Mouse (Mus musculus) adrenal gland, adult 2 months (tissue): ENCODE measurements around the gene Gm10778. TPM values are rescaled to one million over a fixed set of nuclear protein-coding genes. Genes with fewer than 3 reads are reported as not detected.
"Not testable (repeated sequence)": the region's sequence is repeated elsewhere in the genome, so short reads cannot be mapped to it uniquely, and the experiment has no call there.

Experiments used
- DNase-seq: peaks from one replicate; pipeline ENCODE4 v3.0.0; 2021
- polyA plus RNA-seq: library from polyadenylated mRNA; depleted of rRNA; stranded (reverse); fragments of >200 nt; gene quantifications from 2 replicates; pipeline ENCODE4 v1.2.3, GENCODE M21; 2012
- total RNA-seq, 2 experiments: library from RNA; stranded (reverse); gene quantifications; 2 replicates each; pipeline ENCODE4 v1.2.3; 2021

Gm10778 gene
- total and polyA plus RNA-seq, 3 experiments = 0.11 to 3.1 (median 2.1) TPM

DNA sequence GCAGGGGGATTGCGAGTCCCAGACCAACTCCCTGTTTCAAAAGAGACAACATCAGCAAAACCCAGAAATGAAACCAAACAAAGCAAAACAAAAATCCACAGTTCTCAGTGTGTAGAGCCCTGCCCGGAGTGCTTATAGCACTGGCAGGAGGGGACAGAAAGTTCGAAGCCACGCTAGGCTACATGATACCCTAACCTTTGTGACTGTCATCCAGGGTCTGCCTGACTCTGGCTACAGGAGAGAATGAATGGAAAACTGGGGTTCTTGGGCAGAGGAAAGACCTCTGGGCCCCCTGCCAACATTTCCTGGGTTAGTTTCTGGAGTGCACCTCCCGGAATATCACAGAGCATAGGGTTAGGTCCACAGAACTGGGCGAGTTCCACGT lies 21.0 kb upstream of the Gm10778 start:
- no peak for DNase-seq

GRCm38 (mm10) chr10:81628390-81628789 lies 20.5 kb upstream of the Gm10778 start, which contains the start of gene Ankrd24:
TSS of gene Ankrd24 (plus strand) at chr10:81628540.
- DNase-seq = no peak

DNA sequence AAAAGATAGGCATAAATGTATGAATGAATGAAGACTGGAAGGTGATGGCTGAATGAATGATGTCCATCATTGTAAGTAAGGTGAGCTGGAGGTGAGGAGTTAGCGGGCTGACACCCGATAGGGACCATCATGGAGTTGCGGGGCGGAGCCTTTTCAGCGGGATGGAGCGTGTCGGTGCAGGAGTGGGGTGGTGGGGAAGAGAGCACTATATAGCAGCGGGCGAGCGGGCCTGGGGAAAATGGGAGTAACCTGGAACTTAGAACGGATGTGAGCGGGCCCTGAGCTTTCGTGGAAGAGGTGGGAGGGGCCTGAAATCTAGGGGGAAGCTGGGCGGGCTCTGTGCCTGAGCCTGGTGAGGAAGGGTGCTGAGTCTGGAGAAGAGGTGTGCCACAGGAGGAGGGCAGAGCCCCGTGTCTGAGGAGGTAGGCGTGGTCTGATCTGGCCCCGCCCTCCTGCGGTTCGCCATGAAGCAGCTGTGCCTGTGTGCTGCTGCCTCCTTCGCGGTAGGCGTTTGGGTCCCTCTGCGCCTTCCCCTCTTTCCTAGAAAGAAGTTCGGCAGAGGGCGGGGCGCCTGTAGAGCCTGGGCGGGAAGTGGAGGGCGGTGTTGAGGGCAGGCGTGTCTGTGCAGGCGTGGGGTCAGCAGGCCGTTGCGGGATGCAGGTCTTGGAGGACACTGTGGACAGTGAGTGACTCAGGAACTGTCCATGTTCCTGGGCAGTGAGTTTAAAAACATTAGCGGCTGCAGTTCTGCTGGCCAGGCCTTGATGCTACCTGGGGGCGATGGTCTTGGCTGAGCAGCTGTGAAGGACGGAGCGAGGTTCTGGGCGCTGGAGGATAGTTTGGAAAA lies 15.4 kb upstream of the Gm10778 start:
- DNase-seq = peak; percentile 93

DNA sequence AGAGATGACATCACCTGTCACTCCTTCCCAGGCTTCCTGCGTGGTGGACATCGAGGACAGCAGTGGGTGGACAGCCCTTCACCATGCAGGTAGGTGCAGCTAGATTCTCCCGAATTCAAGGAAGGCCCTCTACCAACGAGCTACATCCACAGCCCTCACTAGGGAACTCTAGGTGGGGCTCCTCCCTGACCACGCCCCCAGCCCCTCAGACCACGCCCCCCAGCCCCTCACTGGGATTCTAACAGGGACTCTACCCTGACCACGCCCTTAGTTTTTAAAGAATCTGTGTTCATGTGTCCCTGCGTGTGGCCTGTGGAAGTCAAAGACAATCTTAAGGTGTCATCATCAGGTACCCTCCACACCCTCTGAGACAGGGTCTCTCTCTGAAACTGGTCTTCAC lies 12.5 kb upstream of the Gm10778 start:
- no peak for DNase-seq

DNA sequence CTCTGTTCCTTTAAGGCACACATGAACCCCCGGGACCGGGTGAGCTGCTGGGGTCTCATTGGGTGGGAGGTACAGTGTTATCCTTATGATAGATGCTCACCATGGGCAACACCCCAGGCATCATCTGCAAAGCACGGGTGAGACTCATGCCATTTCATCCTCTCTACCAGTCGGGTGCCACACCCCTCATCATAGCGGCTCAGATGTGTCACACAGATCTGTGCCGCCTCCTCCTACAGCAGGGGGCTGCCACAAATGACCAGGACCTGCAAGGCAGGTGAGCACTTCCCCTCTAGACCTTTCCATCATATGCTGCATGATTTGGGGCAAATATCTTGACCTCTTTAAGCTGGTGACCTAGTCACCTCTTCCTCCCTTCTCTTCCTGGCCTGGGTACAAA lies 10.8 kb upstream of the Gm10778 start:
- no peak for DNase-seq

DNA sequence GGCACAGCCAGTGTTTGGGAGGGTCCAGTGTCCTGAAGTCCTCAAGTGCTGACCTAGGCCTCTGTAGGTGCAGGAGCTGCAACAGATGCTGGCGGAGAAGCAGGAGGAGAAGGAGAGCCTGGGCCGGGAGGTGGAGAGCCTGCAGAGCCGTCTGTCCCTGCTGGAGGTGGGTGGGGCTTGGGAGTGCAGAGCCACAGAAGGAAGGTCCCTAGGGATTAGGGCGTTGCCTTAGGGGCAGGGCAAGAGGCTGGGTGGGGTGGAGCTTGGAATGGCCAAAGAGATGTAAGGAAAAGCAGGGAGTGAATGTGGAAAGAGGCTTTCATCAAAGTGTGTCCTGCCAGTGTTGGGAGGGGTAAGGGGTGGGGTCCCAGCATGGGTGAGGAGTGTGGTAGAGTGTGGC lies 8.0 kb upstream of the Gm10778 start:
- DNase-seq = not testable (repeated sequence)

- DNase-seq = no peak
Observed at GRCm38 (mm10) chr10:81641566-81641965, 7.3 kb upstream of the Gm10778 start.

GRCm38 (mm10) chr10:81641978-81642647 lies 6.7 kb upstream of the Gm10778 start:
- DNase-seq = no peak

DNA sequence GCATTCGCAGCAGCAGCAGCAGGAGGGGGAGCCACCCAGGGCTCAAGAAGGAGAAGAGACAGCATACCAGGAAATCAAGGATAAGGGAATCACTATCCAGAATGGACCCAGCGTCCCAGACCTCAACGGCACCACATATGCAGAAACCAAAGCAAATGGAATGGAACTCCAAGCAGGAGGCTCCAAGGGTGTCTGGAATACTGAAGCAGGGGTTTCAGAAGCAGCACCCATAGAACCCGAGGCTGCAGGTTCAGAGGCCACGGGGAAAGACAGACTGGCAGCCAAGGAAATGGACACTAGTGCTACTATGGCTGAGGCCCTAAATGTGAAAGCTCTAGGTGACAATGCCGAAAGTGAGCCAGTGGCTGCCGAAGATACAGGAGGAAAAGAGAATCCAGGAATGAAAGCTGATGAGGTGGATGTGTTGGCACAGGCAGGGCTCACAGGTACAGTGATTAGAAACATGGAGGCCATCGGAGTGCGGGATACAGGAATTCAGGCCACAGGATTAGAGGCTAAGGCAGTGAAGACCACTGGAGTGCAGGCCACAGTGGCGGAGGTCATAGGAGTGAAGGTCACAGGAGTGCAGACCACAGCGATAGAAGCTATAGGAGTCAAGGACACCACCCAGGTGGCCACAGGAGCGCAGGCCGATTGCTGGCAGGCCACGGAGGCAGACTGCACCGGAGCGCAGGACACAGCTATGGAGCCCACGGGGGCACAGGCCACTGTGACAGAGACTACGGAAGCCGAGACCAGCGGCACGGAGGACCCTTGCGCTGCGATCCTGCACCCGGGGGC lies 6.0 kb upstream of the Gm10778 start:
- no peak for DNase-seq

DNA sequence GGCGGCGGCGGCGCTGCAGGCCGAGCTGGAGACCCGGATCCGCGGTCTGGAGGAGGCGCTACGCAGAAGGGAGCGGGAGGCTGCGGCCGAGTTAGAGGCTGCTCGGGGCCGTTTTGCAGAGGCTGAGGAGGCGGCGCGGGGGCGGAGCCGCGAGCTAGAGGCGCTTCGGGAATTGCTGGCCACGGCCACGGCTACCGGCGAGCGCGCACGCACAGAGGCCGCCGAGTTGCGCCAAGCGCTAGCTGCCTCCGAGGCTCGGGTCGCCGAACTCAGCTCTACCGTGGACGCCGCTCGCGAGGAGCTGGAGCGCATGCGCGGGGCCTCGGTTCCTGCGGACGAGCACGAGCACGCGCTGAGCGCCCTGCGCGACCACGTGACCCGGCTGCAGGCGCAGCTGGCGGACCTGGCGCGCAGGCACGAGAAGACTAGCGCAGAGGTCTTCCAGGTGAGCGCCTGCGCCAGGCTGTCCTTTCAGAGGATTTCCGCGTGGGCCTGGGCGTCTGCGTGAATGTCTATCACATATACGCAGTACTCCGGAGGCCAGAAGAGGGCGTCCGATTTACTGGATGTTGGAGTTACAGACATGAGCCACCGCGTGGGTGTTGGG lies 5.3 kb upstream of the Gm10778 start:
- peak; percentile 98 for DNase-seq

- no peak for DNase-seq
Observed at GRCm38 (mm10) chr10:81644162-81644561, 4.7 kb upstream of the Gm10778 start.

DNA sequence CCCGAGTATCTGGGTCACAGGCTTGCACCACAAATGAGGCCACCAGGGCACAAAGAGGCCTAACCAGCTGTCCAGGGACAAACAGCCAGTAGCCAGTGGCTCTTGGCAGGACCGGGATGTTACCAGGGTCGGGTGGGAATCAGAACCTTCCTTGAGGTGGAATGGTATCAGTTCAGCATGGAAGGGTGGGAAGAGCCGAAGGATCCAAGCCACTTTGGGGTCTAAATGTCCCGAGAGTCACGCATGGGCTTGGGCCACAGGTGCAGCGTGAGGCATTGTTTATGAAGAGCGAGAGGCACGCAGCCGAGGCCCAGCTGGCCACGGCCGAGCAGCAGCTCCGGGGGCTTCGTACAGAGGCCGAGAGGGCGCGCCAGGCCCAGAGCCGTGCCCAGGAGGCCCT lies 4.1 kb upstream of the Gm10778 start:
- no peak for DNase-seq

GRCm38 (mm10) chr10:81645391-81645790 lies 3.5 kb upstream of the Gm10778 start:
- DNase-seq = no peak

GRCm38 (mm10) chr10:81646015-81646555 lies 2.8 kb upstream of the Gm10778 start:
- DNase-seq = peak; percentile 56

- no peak for DNase-seq
Observed at GRCm38 (mm10) chr10:81655178-81655577, 6.3 kb downstream of the Gm10778 start.

DNA sequence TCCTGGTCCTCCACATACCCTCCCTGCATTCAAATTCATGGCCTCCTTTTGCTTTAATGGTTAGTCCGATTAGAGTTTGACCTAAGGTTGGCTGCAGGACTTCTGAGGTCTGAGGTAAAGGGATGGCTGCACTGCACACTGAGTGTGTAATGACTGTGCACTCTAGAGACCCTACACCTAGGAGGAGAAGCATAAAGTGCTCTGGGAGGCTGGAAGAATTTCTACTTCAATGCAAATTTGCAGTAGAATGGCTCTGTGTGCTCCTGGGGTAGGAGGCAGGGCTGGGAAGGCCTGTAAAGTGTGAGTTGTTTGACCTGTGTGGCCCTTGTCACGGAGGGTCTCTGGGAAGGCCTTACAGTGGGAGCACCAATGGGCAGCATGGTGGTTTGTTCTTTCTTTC lies 7.3 kb downstream of the Gm10778 start:
- no peak for DNase-seq

DNA sequence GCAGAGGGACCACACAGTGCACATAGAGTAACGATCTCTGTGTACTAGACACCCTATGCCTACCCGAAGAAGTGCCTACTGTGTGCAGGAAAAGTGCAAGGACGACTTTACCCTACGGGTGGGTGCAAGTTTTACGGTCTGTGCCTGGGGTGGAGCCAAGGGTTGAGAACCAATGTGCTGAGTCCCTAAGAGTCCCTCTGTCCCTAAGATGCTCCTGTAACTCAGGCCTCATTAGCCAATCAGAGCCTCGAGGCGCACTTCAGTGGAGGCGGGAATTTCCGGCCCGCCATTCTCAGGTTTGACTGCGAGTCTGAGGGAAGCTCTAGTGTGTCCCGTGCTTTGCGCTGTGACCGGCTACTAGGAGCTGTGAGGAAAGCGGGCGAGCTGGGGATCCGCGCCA lies 38.3 kb downstream of the Gm10778 start:
- not testable (repeated sequence) for DNase-seq

DNA sequence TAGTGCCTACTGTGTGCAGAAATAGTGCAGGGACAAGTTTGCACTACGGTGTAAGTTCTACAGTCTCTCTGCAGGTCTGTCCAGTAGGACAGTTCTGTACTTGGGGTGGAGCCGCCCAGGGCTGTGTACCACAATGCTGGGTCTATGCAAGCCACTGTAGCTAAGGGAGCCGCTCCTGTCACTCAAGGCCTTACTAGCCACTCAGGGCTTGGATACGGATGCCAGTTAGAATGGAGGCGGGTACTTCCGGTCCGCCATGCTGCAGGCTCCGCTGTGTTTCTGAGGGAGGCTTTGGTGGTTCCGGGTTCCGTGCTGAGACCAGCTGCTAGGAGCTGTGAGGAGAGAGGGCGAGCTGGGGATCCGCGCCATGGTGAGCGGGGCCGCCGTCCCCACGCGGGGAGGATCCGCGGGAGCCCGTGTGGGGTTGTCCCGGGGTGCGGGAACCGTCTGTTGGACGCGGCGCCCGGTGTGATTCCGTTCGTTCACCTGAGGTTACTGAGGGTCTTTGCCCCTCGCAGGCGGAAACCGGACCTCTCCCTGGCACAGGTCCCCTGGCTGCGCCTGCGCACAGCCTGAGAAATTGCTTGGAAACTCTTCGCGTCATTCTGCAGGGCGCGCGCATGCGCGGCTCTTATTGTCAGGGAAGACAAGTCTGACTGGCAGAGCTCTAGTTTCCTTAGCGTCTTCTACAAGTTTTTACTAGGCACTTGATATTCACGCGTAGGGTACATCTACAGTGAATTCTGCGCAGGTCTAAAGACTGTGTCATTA lies 55.9 kb downstream of the Gm10778 start, which contains the start of gene Zfp433:
Zfp433 (plus strand) TSS at position 295 of the 771 bp plus-strand sequence.
- DNase-seq = not testable (repeated sequence)
